Mouse (Mus musculus): ENCODE data around the gene Mis18bp1.
"Not testable (repeated sequence)": the region's sequence is repeated elsewhere in the genome, so short reads cannot be mapped to it uniquely, and the experiment has no call there.

Mis18bp1 gene

GRCm38 (mm10) chr12:65172021-65172951 lies at the start of gene Mis18bp1:
TSS of gene Mis18bp1 (minus strand) at chr12:65172604.
- DNase-seq (ENCODE audit: low spot score): peak; percentile 94

- DNase-seq (ENCODE audit: low spot score): no peak
These were observed 44.0 kb upstream of the Mis18bp1 start for GRCm38 (mm10) chr12:65216404-65216840.

- DNase-seq (ENCODE audit: low spot score): no peak
These were observed 34.0 kb upstream of the Mis18bp1 start for GRCm38 (mm10) chr12:65206431-65206830.

GRCm38 (mm10) chr12:65201812-65202211 lies 29.4 kb upstream of the Mis18bp1 start:
- no peak for DNase-seq (ENCODE audit: low spot score)

GRCm38 (mm10) chr12:65194003-65194530 lies 21.7 kb upstream of the Mis18bp1 start:
- no peak for DNase-seq (ENCODE audit: low spot score)

- no peak for DNase-seq (ENCODE audit: low spot score)
These were observed 16.8 kb upstream of the Mis18bp1 start for GRCm38 (mm10) chr12:65189213-65189612.

- peak; percentile 11 for DNase-seq (ENCODE audit: low spot score)
These were observed 15.0 kb upstream of the Mis18bp1 start for GRCm38 (mm10) chr12:65187365-65187764.

GRCm38 (mm10) chr12:65173736-65174135 lies 1.3 kb upstream of the Mis18bp1 start:
- no peak for DNase-seq (ENCODE audit: low spot score)

GRCm38 (mm10) chr12:65172959-65173358 lies 555 bp upstream of the Mis18bp1 start:
- not testable (repeated sequence) for DNase-seq (ENCODE audit: low spot score)

GRCm38 (mm10) chr12:65136121-65136520 lies 36.3 kb downstream of the Mis18bp1 start:
- DNase-seq (ENCODE audit: low spot score): not testable (repeated sequence)

- DNase-seq (ENCODE audit: low spot score): no peak
These were observed 53.0 kb downstream of the Mis18bp1 start for GRCm38 (mm10) chr12:65119451-65119850.

GRCm38 (mm10) chr12:65118968-65119367 lies 53.4 kb downstream of the Mis18bp1 start:
- no peak for DNase-seq (ENCODE audit: low spot score)

GRCm38 (mm10) chr12:65114978-65115377 lies 57.4 kb downstream of the Mis18bp1 start:
- DNase-seq (ENCODE audit: low spot score): not testable (repeated sequence)

GRCm38 (mm10) chr12:65113925-65114324 lies 58.5 kb downstream of the Mis18bp1 start:
- no peak for DNase-seq (ENCODE audit: low spot score)

GRCm38 (mm10) chr12:65112811-65113210 lies 59.6 kb downstream of the Mis18bp1 start:
- no peak for DNase-seq (ENCODE audit: low spot score)

GRCm38 (mm10) chr12:65111503-65111902 lies 60.9 kb downstream of the Mis18bp1 start:
- DNase-seq (ENCODE audit: low spot score): no peak

- DNase-seq (ENCODE audit: low spot score): peak; percentile 10
These were observed 63.7 kb downstream of the Mis18bp1 start for GRCm38 (mm10) chr12:65108746-65109145.

Measured in adipocyte (in vitro differentiated cells).